Mouse (Mus musculus) 416B (cell line): ENCODE measurements around the gene Gm11146.

Experiments
- DNase-seq: peaks from one replicate; pipeline ENCODE4 v3.0.0; 2011; ENCODE audit warnings: low read depth

The Gm11146 gene

DNA sequence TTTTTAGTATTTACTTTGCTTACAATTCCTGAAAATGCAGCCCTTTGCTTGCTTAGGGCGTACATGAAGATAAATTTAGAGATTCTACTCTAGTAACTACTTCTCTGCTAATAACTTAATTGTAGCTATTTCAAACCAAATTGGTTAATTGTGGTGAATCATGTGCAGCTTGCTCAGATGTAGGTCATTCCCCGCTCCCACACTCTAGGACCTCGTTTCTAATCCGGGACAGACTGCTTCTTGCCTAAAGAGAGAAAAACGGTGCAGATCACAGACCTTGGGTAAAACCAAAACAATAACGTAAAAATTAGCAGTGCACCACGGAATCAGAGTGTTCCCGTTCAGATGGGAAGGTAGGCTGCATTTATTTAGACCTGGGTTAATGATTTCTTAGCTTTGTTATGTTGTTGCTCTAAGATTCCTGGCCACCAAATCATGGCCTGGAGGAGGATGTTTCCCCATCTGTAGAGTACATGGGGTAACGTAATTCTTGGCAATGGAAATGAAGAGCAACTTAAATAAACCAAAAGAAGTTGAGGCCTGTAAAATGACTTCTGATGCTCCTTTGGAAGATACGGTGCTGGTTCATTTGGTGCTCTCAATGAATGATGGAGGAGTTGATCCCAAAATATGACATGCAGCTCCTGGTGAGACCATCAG is 45.3 kb downstream of the Gm11146 start:
- no peak for DNase-seq

DNA sequence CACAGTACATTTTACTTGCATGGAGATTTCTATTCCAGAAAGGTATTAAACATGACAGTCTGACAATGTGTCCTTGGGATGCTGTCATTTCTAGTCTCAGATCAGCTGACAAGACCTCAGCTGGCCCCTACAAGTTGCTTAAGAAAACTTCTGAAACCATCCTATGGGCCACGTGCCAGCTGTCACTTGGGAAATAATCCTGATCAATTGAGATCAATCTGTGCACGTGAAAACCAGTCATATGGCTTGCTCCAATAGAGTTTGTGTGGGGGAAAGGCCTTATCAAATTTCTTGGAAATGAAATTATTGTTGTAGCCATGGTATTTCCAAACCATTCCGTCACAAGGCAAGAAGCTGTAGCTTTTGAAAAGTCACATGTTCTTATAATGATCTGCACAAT is 50.8 kb downstream of the Gm11146 start:
- no peak for DNase-seq
